Mouse (Mus musculus) kidney, postnatal 10 days (tissue): Measurements from ENCODE around the gene Syce1l.
A peak's percentile ranks its signal among the peaks of the same experiment; 100 is the strongest.

Experiments used
- DNase-seq: peaks from one replicate; pipeline ENCODE4 v3.0.0; 2021; ENCODE audit warnings: mixed read lengths

Gene Syce1l

DNA sequence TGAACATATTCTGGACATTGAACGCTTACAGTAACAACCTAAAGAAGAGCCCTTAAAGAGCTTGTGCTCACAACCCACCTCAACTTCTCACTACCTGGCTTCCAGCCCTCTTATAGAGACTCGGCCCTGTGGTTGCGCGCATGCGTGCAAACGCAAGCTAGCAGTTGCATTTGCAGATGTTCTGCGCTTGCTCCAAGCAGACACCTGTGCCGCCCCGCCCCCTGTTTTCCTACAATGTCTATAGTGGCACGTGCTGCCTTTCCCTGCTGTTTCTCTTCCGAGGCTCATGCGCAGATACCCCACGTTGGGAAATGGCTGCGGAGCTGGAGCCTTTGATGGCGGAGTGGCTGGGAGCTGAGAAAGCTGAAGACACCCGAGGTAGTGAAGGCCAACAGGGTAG lies at the start of gene Syce1l:
Gene Syce1l (plus strand): TSS at position 288 of the 400 bp plus-strand sequence.
- no peak for DNase-seq

- DNase-seq: no peak
Observed at GRCm38 (mm10) chr8:113598401-113598800, 44.6 kb upstream of the Syce1l start.

DNA sequence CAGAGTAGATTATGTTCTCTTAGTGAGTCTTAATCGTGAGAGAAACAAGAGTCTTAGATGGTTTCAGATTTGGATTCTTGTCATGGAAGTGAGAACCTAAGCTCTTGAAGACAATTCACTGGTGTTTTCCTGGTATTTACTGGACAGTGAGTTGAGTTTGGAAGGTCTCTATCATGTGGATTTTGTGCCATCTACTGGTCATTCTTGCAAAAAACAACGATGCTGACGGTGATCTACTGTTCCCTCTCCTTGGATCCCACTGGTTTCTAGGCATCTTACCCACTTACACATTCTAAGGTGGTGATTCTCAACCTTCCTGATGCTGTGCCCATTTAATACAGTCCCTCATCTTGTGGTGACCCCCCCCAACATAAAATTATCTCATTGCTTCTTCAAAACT lies 10.4 kb upstream of the Syce1l start:
- DNase-seq: peak; percentile 48

- DNase-seq: no peak
Observed at GRCm38 (mm10) chr8:113634161-113634560, 8.9 kb upstream of the Syce1l start.

GRCm38 (mm10) chr8:113634670-113635591 lies 8.1 kb upstream of the Syce1l start, which contains the start of gene Mon1b:
TSS of gene Mon1b (plus strand) at chr8:113635587.
- peak; percentile 98 for DNase-seq

DNA sequence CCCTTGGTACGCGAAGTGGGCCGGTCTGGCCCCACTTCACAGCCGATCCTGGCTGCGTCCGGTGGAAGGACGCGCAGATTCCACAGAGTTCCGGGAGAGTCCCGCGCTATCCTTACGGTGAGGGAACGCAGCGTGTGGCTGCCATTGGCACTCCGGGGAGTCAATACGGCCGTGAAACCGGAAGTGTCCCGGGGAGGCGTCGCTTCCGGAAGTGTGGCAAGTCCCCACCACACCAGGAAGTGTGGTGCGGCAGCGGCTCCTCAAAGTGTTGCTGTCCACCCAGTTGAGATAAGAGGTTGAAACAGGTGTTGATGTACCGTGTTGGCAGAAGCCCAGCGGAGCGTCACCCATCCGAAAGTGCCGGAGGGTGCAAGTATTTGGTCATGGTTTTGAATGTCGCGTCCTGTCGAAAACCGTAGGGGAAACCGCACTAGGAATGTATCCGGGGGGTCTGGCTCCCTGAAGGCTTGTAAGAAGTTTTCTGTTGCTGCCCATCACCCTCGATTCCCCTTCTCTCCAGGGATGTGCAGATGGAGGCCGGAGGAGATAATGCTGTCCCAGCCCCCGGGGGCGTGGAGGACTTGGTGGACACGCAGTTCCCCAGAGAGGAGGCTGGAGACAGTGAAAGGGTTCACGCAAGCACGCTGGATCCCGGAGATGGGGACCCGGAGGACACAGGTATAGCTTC lies 7.3 kb upstream of the Syce1l start:
- no peak for DNase-seq

DNA sequence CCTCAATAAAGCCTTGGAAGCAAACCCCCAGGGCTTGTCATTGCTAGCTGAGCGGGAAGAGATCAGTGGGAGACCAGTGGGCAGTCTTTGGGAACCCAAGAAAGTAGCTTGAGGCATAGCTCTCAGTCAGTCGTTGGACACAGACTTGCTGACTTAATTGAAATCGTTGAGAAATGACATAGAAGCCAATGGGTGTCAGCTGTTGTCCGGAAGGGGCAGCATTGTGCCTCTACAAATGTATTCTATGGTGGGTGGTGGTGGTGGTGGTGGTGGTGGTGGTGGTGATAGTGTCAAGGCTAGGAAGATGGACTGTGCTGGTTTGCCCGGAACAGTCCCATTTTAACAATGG lies 6.8 kb upstream of the Syce1l start:
- no peak for DNase-seq

DNA sequence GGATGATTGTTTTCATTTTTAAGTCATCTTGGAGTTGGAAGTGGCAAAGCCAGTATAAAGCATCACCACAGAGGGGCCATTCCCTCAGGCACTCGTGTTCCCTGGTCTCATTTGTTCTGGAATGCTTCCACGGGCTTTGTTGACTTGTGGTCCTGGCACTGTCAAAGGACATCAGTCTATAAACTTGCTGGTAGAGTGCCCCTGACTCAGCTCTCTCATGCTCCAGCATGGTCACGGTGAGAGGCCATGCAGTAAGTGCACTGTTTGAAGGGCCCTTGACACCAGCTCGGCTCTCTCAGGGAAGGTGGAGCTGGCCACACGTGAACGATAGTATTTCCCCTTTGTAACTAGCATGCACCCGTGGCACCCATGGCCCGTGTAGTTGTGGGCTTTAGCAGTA lies 2.7 kb upstream of the Syce1l start:
- no peak for DNase-seq

DNA sequence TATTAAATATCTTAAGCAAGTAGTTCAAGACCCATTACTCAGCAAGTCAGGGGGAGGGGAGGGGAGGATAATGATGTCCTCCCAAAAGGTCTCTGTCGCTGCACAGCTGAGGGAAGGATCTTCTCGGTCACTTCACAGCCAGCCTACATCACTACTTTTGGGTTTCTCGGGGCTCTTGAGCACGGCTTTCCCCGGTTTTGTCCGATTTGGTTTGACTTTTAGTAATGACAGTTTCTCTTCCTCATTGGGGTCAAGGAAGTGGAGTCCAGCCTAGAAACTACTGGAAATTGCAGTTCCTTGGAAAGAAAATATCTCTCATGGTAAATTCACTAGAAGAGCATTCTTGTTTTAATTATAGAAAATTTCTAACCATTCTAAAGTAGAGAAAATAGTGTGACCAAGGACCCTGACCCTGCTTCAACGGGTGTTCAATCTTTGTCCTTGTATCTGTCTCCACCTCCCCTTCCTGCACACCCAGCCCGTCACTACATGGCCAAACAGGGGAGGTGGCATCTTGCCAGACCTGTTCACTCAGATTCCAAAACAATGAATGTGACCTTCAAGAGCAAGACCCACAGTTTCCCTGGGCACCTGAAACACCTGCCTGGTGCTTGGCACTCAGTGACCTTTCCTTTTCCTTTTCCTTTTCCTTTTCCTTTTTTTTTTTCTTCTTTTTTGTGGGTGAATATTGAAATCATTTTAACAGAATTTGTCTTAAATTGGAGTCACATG lies 632 bp downstream of the Syce1l start:
- DNase-seq: peak; percentile 61

DNA sequence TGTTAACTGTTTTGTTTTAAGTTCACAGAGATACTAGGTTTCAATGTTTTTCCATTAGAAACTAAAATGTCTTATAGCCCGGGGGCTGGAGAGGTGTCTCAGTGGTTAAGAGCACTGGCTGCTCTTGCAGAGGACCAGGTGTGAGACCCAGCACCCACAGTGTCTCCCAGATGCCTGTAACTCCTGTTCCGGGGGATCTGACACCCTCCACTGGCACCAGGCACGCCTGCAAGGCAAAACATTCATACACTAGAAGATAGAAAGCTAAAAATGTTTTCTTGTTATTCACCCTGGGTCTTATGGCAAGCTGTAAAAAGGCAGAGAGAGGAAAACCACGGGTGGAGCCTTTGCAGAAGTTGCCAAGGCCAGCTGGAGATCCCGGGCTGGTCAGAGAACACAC lies 2.2 kb downstream of the Syce1l start:
- no peak for DNase-seq

DNA sequence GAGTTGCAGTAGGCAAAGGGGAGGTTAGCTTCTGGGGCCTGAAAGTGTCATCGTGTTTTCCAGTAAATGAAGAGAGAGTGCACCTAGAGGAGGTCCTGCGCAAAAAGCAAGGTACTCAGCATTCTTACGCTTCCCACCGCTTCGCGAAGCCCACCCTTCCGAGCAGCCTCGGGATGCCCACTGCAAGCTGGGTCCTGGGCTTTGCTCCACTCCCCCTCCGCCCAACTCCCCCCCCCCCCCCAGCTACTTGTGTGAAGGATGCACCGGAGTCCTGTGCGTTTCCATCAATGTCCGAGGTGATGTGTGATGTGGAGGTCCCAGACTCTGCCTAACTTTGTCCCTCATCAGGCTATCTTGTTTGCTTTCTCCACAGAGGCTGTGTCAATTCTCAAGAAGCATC lies 9.4 kb downstream of the Syce1l start:
- DNase-seq: no peak

DNA sequence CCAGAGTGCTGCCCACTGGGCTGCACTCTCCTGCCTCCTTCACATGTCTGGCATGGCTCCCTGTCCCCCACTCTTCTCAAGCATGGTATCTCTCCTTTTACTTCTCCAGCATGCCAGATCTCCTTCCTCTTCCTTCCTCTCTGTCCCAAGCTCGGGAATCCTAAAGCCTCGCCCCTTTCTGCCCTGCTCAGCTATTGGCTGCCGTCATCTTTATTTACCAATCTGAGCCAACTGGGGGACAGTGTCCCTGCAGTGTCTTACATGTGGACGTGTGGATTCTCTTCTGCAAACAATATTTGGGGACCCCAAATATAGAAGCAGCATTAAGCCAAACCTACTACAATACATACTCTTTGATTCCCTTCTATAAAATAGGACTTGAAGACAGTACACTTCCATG lies 10.1 kb downstream of the Syce1l start:
- no peak for DNase-seq

DNA sequence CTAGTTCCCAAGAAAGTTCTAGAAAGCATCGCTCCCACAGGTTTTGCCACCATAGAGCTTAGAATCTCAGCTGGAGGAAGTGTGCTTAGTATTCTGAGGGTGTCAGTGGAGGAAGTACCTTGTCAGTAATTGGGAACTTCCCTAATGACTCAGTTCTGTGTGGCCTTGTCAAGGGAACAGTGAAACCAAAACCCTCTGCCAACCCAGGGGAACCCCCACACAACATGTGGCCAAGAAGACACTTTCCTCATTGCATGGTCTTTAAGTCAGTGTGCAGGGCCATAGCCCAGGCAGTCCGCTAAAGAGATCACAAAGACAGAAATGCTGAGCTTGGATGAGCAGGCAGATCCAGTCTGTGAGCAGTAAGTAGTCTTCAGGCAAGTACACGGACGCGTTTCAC lies 13.1 kb downstream of the Syce1l start:
- no peak for DNase-seq

GRCm38 (mm10) chr8:113656681-113657298 lies 13.8 kb downstream of the Syce1l start:
- no peak for DNase-seq

DNA sequence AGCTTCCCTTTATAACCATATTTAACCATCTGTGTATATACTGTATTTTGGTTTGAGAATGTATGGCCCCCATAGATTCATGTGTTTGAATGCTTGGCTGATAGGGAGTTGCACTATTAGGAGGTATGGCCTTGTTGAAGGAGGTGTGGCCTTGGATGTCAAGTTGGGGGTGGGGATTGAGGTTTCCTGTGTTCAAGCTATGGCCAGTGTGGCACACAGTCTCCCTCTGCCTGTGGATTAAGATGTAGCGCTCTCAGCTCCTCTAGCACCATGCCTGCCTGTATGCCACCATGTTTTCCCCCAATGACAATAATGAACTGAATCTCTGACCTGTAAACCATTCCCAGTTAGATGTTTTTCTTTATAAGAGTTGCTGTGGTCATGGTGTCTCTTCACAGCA lies 17.1 kb downstream of the Syce1l start:
- no peak for DNase-seq

DNA sequence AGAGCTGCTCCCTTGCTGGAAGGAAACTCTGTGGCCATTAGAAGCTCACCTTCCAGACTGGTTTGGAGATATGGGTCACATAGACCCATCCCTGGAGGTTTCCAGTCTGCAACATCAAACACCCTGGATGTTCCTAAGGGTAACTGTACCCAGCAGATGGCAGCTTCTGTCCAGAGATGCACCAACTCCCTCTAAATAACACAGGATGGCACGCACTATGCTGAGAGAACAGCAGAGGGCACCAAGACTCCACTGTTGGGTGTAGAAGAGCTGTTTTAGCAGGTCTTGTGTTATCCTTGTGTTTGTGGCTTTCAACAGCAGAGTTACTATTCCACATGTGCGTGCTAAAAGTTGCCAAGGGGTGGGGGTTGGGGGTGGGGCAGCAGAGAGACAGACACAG lies 21.5 kb downstream of the Syce1l start:
- peak; percentile 93 for DNase-seq

DNA sequence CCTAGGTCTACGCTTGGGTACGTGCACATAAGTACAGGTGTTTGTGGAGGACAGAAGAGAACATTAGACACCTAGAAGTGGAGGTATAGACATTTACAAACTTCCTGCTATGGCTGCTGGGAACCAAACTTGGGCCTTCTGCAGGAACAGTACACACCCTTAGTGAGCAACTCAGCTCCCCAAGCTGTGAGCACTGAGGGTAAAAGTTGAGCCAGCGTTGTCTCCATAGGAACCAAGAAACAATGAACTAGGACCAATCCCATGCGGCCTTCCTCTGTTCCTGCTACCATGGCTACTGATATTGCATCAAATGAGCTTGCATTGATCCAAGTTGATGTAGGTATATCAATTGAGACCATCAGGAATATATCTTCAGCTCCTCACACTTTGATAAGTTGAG lies 22.0 kb downstream of the Syce1l start:
- DNase-seq: no peak

DNA sequence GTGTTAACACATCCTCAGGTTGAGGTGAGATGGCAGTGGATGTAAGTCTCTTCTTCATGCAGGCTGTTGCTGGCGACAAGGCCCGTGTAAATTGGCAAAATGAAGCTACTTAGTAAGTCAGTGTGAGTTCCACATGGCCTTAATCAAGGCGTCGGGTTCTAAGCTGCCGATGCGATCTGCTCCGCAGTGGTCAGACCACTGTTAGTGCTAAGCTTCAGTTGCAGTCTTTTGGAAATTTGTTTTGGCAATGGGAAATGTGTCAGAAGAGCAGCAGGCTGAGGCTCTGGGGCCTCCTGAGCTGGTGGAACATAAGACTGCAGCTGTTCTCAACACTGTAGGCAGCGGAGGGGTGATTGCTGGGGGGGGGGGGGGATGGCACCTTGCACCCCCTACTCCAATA lies 22.9 kb downstream of the Syce1l start:
- DNase-seq: no peak

DNA sequence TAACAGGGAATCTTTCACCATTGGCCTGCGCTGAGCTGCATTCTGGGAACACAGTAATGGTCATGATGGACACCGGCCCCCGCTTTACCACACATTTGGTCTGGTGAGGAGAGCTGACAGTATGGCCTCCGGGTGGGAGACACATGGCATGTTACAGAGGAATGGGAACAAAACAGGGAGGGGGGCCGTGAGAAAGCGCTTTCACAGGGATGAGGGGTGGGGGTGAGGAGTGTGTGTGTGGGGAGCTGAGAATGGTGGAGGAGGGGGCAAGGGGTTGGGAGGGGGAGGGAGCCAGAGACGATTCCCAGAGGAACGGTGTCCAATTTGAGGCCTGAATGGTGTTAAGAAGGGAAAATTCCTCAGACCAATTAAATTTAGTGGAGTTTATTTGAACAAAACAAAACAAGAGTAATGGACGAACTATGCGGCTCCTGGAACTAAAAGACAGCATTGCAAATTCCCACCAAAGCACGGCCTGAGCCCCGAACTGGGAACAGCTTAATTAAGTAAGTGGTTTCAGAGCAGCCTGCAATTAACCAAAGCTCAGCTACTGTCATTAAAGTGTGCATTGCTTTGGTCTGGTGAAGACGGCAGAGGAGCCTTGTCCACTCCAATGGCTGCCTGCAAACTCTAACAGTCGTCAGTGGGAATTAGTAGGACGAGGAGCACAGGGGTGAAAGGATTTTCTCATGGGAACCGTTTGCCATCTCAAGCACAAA lies 23.9 kb downstream of the Syce1l start:
- DNase-seq: no peak

DNA sequence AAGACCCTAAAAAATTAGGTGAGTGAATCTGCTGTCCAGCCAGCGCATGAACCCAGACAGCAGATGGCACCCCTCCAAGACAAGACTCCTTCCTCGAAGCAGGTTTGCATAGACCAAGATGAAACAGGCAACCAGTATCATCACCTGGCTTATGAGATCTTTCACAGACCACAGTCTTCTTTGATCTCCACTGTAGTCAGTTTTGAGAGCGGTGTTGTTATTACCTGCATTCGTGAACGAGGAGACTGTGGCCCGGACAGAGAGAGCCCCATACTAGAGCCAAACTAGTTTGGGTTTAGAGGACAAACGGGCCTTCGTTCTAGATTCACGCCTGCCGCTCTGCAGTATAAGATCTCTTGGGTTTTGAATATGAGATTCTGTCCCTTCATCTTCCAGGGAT lies 26.9 kb downstream of the Syce1l start:
- DNase-seq: no peak

- DNase-seq: no peak
Observed at GRCm38 (mm10) chr8:113672599-113673255, 29.7 kb downstream of the Syce1l start.

DNA sequence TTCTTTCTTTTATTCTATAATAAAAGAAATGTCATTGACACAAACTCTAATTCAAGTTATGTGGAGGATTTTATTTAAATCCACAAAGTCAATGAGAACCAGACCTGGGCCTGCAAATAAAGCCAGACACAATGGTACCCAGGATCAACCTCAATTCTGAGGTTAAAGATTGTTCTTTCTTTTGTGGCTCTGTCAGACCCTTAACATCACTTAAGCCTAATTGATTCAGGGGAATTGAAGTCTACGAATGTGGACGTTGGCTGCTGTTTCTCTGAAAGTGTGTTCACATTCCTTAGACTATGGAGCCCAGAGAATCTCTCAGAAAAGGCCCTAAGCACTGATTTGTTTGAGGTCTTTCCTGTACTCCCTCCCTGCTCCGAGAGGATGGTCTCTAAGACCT lies 30.3 kb downstream of the Syce1l start:
- DNase-seq: no peak
